Mouse (Mus musculus): Measurements from ENCODE around the gene Fam180a.

GRCm38 (mm10) chr6:35288920-35289319, 37.0 kb downstream of the Fam180a start:
- TF ChIP-seq CTCF (IDR thresholded peaks at IDR 0.05) (no peak), EP300 (IDR thresholded peaks at IDR 0.05) (no peak)
